Mouse (Mus musculus): Measurements from ENCODE around the gene Zfp580. TPM values are rescaled to one million over a fixed set of nuclear protein-coding genes. Genes with fewer than 3 reads are reported as not detected.
"Not testable (repeated sequence)": the region's sequence is repeated elsewhere in the genome, so short reads cannot be mapped to it uniquely, and the experiment has no call there.

Zfp580 gene
- polyA plus RNA-seq, 1 experiment from 2014 or later = 48.9 TPM

DNA sequence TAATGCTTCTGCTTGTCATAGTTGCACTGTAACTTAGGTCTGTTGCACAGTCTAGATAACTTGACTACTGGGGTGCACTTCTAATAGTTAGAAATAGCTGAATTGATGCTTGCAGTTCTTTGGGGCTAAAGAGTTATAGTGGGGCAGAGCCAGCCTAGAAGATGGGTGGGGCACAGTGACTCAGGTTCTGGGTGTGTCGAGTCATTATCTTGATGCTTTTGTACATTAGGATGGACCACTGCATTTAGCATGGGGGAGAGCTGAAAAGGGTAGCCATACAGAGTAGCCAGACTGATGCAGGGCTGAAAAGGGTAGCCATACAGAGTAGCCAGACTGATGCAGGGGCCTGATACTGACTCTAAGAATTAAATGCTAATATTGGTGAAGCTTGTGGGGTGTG, 22.2 kb downstream of the Zfp580 start:
- Histone ChIP-seq H3K9me3 (ENCODE audit: control insufficient read depth, low read length) (no peaks in the 10 kb centered on the region), H3K27ac (ENCODE audit: low read depth, low read length) (no peak overlapping the region), H3K4me2 (ENCODE audit: low read depth) (no peak overlapping the region), H3K27me3 (ENCODE audit: control insufficient read depth, insufficient read depth, low read length) (no peaks in the 10 kb centered on the region), H3K4me3 (ENCODE audit: low read depth, low read length) (no peak overlapping the region), H3K4me1 (ENCODE audit: control insufficient read depth, insufficient read depth, low read length) (no peaks in the 10 kb centered on the region), H3K9ac (ENCODE audit: low read length) (no peak overlapping the region), H3K36me3 (ENCODE audit: control insufficient read depth, insufficient read depth, low read length) (peaks cover 35% of the 10 kb centered on the region)
- ATAC-seq (ENCODE audit: insufficient read depth, low FRiP score, low TSS enrichment) (no peak), DNase-seq (ENCODE audit: low spot score) (no peak)
- WGBS = 88% methylated on average over 1 of the region's 1 CpGs

DNA sequence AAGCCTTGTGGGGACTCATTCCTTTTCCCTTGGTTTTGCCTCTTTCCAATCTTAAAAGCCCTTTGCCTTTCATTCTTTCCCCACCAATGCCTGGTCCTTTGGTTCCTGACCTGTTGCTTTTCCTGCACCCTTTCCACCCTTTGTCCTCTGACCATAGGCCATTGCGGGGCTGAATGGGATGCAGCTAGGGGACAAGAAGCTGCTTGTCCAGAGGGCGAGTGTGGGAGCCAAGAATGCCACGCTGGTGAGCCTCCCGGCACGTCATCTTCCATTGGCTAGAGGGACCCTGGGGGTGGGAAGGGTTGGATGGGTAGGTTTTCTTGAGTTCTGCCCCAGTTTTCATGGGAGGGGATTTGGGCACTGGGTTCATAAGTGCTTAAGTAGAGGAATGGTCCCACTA, 23.6 kb downstream of the Zfp580 start:
- Histone ChIP-seq H3K36me3 (ENCODE audit: control insufficient read depth, insufficient read depth, low read length) (peaks cover 28% of the 10 kb centered on the region), H3K9ac (ENCODE audit: low read length) (no peak overlapping the region), H3K4me3 (ENCODE audit: low read depth, low read length) (no peak overlapping the region), H3K27ac (ENCODE audit: low read depth, low read length) (no peak overlapping the region), H3K9me3 (ENCODE audit: control insufficient read depth, low read length) (no peaks in the 10 kb centered on the region), H3K4me2 (ENCODE audit: low read depth) (no peak overlapping the region), H3K27me3 (ENCODE audit: control insufficient read depth, insufficient read depth, low read length) (no peaks in the 10 kb centered on the region), H3K4me1 (ENCODE audit: control insufficient read depth, insufficient read depth, low read length) (0 out of 2 replicates have a peak, but pooled peaks cover 2% of the 10 kb centered on the region)
- 95% methylated on average over 5 of the region's 5 CpGs for WGBS
- ATAC-seq (ENCODE audit: insufficient read depth, low FRiP score, low TSS enrichment) (no peak), DNase-seq (ENCODE audit: low spot score) (no peak)

- Histone ChIP-seq H3K4me2 (ENCODE audit: low read depth) (no peak overlapping the region), H3K36me3 (ENCODE audit: control insufficient read depth, insufficient read depth, low read length) (peaks cover 24% of the 10 kb centered on the region), H3K4me3 (ENCODE audit: low read depth, low read length) (no peak overlapping the region), H3K9me3 (ENCODE audit: control insufficient read depth, low read length) (no peaks in the 10 kb centered on the region), H3K27ac (ENCODE audit: low read depth, low read length) (no peak overlapping the region), H3K27me3 (ENCODE audit: control insufficient read depth, insufficient read depth, low read length) (no peaks in the 10 kb centered on the region), H3K9ac (ENCODE audit: low read length) (no peak overlapping the region), H3K4me1 (ENCODE audit: control insufficient read depth, insufficient read depth, low read length) (peaks cover 12% of the 10 kb centered on the region; the same call in 1 of the 2 replicates)
- DNase-seq (ENCODE audit: low spot score) = no peak
- 86% methylated on average over 2 of the region's 2 CpGs for WGBS
- ATAC-seq (ENCODE audit: insufficient read depth, low FRiP score, low TSS enrichment) = no peak
Measured at GRCm38 (mm10) chr7:5076931-5077330, 25.6 kb downstream of the Zfp580 start.

GRCm38 (mm10) chr7:5079365-5080009, 28.1 kb downstream of the Zfp580 start:
- not testable (repeated sequence) for H3K9ac ChIP-seq (ENCODE audit: low read length); DNase-seq (ENCODE audit: low spot score)

GRCm38 (mm10) chr7:5080010-5080751, 28.8 kb downstream of the Zfp580 start, which contains the start of gene Epn1:
TSS of gene Epn1 (plus strand) at chr7:5080235.
- H3K9me3 ChIP-seq (ENCODE audit: control insufficient read depth, low read length) = no peaks in the 10 kb centered on the region
- no peaks in the 10 kb centered on the region for H3K27me3 ChIP-seq (ENCODE audit: control insufficient read depth, insufficient read depth, low read length)
- H3K4me1 ChIP-seq (ENCODE audit: control insufficient read depth, insufficient read depth, low read length) = peaks cover 12% of the 10 kb centered on the region; the same call in 1 of the 2 replicates
- DNase-seq (ENCODE audit: low spot score) (peak; percentile 97), ATAC-seq (ENCODE audit: insufficient read depth, low FRiP score, low TSS enrichment) (peak; percentile 97)
- WGBS = under 1% methylated on average over 70 of the region's 81 CpGs
- peak within 1 kb of the TSS; percentile 90 for H3K4me2 ChIP-seq (ENCODE audit: low read depth)
- H3K4me3 ChIP-seq (ENCODE audit: low read depth, low read length) = peak within 1 kb of the TSS; percentile 93
- peak within 1 kb of the TSS; percentile 51 for H3K27ac ChIP-seq (ENCODE audit: low read depth, low read length)
- H3K36me3 ChIP-seq (ENCODE audit: control insufficient read depth, insufficient read depth, low read length) = peaks cover 10% of the 10 kb centered on the region
- H3K9ac ChIP-seq (ENCODE audit: low read length) = peak within 1 kb of the TSS; percentile 84

More at GRCm38 (mm10) chr7:5079365-5080009, 28.1 kb downstream of the Zfp580 start:
- not testable (repeated sequence) for H3K27me3 ChIP-seq (ENCODE audit: control insufficient read depth, insufficient read depth, low read length); H3K27ac ChIP-seq (ENCODE audit: low read depth, low read length); H3K9me3 ChIP-seq (ENCODE audit: control insufficient read depth, low read length)
- Histone ChIP-seq H3K4me3 (ENCODE audit: low read depth, low read length) (peak overlapping the region; percentile 93), H3K4me2 (ENCODE audit: low read depth) (peak overlapping the region; percentile 35; the same call in 1 of the 2 replicates), H3K36me3 (ENCODE audit: control insufficient read depth, insufficient read depth, low read length) (peaks cover 11% of the 10 kb centered on the region), H3K4me1 (ENCODE audit: control insufficient read depth, insufficient read depth, low read length) (peaks cover 12% of the 10 kb centered on the region; the same call in 1 of the 2 replicates)
- ATAC-seq (ENCODE audit: insufficient read depth, low FRiP score, low TSS enrichment) = peak; percentile 29; the same call in 1 of the 2 replicates
- 51% methylated on average over 10 of the region's 13 CpGs for WGBS

GRCm38 (mm10) chr7:5080815-5081214, 29.5 kb downstream of the Zfp580 start:
- no peaks in the 10 kb centered on the region for H3K9me3 ChIP-seq (ENCODE audit: control insufficient read depth, low read length)
- peak overlapping the region; percentile 93 for H3K4me3 ChIP-seq (ENCODE audit: low read depth, low read length)
- no peak overlapping the region for H3K27ac ChIP-seq (ENCODE audit: low read depth, low read length)
- 25% methylated on average over 6 of the region's 6 CpGs for WGBS
- peaks cover 12% of the 10 kb centered on the region; the same call in 1 of the 2 replicates for H3K4me1 ChIP-seq (ENCODE audit: control insufficient read depth, insufficient read depth, low read length)
- peak overlapping the region; percentile 84 for H3K9ac ChIP-seq (ENCODE audit: low read length)
- H3K27me3 ChIP-seq (ENCODE audit: control insufficient read depth, insufficient read depth, low read length) = no peaks in the 10 kb centered on the region
- peaks cover 10% of the 10 kb centered on the region for H3K36me3 ChIP-seq (ENCODE audit: control insufficient read depth, insufficient read depth, low read length)
- no peak for ATAC-seq (ENCODE audit: insufficient read depth, low FRiP score, low TSS enrichment)
- H3K4me2 ChIP-seq (ENCODE audit: low read depth) = peak overlapping the region; percentile 90
- DNase-seq (ENCODE audit: low spot score) = no peak

DNA sequence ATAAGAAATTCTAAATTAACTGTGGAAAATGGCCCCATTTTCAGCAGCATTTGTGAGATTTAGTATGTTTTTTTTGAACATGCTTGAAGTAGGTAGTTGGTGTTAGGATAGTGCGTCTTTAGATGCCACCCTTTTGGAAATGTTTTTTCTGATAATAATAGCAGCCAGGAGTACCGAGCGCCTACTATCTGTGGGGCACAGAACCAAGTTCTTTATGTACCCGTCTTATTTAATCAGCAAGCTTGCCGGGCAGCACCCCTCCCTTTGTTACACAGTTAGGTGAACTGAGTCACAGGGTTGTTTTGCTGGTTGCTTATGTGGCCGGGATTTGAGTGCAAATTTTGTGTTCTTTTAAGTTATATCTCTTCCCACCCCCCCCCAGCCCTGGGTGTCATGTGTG, 29.9 kb downstream of the Zfp580 start:
- 83% methylated on average over 6 of the region's 6 CpGs for WGBS
- H3K36me3 ChIP-seq (ENCODE audit: control insufficient read depth, insufficient read depth, low read length) = peaks cover 8% of the 10 kb centered on the region

DNA sequence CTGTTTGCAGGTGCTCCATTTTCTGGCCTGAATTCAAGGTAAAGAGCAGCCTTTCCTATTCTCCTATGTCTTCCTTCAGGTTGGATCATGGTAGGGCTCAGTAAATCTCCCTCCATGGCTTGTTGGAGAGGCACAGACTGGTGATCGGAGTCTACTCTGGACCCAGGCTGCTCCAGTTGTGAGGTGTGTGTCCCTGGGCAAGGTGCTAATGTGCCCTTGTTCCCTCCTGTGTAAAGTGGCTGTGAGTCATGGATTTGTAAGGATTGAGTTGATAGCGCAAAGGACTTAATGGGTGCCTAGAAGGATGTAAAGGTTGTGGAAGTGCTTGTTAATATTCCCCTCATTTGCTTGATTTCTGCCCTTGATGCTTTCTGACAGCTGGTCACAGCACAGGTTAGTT, 30.6 kb downstream of the Zfp580 start:
- Histone ChIP-seq H3K9me3 (ENCODE audit: control insufficient read depth, low read length) (no peaks in the 10 kb centered on the region), H3K27me3 (ENCODE audit: control insufficient read depth, insufficient read depth, low read length) (no peaks in the 10 kb centered on the region), H3K36me3 (ENCODE audit: control insufficient read depth, insufficient read depth, low read length) (peaks cover 7% of the 10 kb centered on the region), H3K4me1 (ENCODE audit: control insufficient read depth, insufficient read depth, low read length) (peaks cover 12% of the 10 kb centered on the region; the same call in 1 of the 2 replicates), H3K4me2 (ENCODE audit: low read depth) (no peak overlapping the region), H3K4me3 (ENCODE audit: low read depth, low read length) (no peak overlapping the region; the same call in 1 of the 2 replicates), H3K9ac (ENCODE audit: low read length) (no peak overlapping the region), H3K27ac (ENCODE audit: low read depth, low read length) (no peak overlapping the region)
- DNase-seq (ENCODE audit: low spot score) (no peak), ATAC-seq (ENCODE audit: insufficient read depth, low FRiP score, low TSS enrichment) (no peak)
- WGBS = 98% methylated on average over 2 of the region's 2 CpGs

More for the DNA sequence above, 29.9 kb downstream of the Zfp580 start:
- ATAC-seq (ENCODE audit: insufficient read depth, low FRiP score, low TSS enrichment) (no peak), DNase-seq (ENCODE audit: low spot score) (no peak)
- Histone ChIP-seq H3K4me2 (ENCODE audit: low read depth) (peak overlapping the region; percentile 90), H3K9ac (ENCODE audit: low read length) (no peak overlapping the region), H3K27ac (ENCODE audit: low read depth, low read length) (no peak overlapping the region), H3K4me1 (ENCODE audit: control insufficient read depth, insufficient read depth, low read length) (peaks cover 12% of the 10 kb centered on the region; the same call in 1 of the 2 replicates), H3K27me3 (ENCODE audit: control insufficient read depth, insufficient read depth, low read length) (no peaks in the 10 kb centered on the region), H3K9me3 (ENCODE audit: control insufficient read depth, low read length) (no peaks in the 10 kb centered on the region), H3K4me3 (ENCODE audit: low read depth, low read length) (peak overlapping the region; percentile 93)

Measured in neural tube, embryonic 11.5 days (tissue).